Mouse (Mus musculus) kidney, postnatal 4 days (tissue): Measurements from ENCODE around the gene Ntf5.

ENCODE experiments used
- DNase-seq, 2 experiments: peaks; one replicate each; pipeline ENCODE4 v3.0.0; 2021; ENCODE audit warnings: mixed read lengths in 2 of 2

Ntf5 gene

DNA sequence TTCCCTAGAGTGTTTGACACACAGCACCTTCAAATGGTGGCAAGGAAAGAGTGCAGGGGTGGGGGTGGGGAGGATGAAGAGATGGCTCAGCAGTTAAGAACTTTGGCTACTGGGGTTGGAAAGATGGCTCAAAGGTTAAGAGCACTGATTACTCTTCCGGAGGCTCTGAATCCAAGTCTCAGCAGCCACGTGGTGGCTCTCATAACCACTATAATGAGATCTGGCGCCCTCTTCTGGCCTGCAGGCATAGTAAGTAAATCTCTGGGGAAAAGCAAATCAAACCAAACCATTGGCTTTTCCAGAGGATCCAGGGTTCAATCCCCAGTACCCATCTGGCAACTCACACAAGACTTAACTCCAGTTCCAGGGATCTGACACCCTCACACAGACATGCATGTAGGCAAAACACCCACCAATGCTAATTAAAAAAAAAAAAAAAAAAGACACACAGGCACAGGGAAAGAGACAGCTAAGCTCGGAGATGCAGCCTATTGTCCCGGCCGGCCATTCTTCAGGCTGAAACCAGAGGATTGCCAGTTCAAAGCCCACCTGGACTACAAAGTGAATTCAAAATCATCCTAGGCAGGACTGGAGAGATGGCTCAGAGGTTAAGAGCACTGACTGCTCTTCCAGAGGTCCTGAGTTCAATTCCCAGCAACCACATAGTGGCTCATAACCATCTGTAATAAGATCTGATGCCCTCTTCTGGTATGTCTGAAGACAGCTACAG is 9.8 kb upstream of the Ntf5 start:
- peak; percentile 85 to 87 for DNase-seq

DNA sequence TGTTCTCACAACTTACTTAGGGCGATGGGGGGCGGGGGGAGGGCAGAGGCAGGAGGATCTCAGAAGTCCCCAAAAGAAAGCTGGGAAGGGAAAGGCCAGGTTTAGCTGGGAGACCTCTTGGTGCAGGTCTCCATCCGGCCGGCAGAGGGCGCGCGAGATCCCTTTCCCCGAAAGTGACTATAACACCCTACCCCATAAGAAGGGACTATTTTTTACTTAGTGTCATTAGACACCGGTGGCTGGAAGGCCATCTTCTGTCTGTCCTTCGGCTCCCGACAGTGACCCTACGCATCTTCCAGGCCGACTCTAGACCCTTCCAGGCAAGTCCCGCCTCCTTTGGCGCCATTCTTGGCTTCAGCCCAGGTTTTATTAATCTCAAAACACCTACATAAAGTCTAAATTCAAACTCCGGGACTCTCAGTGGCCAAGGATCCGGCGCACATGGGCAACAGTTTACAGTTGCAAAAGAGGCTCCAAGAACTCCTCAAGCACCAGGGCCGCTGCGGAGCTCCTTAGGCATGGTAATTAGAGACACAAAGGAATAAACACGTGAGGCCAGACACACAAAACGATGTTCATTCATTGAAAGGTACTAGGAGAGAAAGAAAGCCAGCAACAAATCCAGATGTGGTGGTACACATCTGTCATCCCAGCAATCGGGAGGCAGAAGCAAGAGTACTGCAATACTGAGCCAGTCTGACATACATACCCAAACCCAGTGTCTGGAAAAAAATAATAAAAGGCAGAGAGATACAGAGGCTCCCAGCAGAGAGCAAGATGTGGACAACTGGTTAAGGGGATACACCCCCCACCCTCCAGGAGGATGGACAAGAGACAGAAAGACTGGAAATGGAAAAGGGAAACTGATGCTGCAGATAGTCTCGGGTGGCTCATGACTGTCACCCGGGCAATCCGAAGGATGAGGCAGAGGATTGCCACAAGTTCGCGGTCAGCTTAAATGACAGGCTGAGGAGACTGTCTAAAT is 8.1 kb upstream of the Ntf5 start, which contains the start of gene Kcna7:
TSS of gene Kcna7 (plus strand) at position 563 of the 985 bp plus-strand sequence.
- DNase-seq: peak; percentile 87 to 88

DNA sequence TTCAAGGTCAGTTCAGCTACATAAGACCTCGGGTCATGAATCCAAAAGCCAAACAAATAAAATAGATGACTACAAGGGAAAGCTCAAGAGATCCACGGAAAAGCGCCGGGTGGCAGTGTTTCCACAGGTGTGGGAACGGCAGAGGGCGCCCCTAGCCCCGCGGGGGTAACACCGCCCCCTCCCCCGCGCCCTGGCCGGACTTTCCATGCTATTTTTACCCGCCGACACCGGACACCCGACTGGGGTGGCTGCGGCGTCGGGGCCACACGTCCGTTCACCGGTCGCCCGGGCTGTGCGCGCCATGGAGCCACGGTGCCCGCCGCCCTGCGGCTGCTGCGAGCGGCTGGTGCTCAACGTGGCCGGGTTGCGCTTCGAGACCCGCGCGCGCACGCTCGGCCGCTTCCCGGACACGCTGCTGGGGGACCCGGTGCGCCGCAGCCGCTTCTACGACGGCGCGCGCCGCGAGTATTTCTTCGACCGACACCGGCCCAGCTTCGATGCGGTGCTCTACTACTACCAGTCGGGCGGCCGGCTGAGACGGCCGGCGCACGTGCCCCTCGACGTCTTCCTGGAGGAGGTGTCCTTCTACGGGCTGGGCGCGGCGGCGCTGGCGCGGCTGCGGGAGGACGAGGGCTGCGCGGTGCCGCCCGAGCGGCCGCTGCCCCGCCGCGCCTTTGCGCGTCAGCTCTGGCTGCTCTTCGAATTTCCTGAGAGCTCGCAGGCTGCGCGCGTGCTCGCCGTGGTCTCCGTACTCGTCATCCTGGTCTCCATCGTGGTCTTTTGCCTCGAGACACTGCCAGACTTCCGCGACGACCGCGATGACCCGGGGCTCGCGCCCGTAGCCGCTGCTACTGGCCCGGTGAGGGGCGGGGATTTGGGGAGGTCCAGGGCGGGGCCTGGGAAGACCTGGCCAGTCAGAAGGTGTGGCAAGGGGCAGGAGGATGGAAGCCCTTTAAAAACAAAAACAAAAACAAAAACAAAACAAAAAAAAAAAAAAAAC is 7.0 kb upstream of the Ntf5 start:
- peak; percentile 43 to 52 for DNase-seq

DNA sequence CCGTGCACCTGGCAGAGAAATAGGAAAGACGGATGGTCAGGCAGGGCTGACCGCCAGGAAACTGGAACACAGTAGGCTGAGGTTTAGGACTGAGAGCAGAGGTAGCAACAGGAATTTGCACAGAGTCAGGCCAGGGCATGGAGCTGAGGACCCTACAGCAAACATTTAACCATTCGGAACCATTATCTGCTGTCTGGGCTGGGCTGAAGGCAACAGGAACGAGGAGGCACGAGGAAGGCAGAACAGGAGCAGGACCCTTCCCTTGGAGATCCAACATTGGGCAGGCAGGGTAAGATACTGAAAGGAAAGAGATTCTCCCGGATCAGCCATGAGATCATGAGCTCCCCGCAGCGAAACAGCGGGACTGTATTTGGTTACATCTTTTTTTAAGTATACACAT is 5.7 kb upstream of the Ntf5 start:
- no peak for DNase-seq

DNA sequence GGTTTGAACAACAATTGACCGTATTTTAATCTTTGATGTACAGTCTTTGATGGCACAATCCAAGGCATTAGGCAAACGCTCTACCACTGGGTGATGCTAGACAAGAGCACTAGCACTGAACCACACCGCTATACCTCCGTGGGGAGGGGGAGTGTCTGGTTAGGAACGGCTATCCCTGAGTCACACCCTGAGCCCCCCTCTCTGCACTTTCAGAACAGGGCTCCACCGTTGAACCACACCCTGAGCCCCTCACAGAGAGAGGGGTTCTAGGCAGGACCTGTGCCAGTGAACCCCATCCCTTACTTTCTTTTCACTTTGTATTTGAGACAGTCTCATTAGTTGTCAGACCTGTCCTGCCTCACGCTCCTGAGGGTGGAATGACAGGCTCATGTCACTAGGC is 5.1 kb upstream of the Ntf5 start:
- no peak for DNase-seq

DNA sequence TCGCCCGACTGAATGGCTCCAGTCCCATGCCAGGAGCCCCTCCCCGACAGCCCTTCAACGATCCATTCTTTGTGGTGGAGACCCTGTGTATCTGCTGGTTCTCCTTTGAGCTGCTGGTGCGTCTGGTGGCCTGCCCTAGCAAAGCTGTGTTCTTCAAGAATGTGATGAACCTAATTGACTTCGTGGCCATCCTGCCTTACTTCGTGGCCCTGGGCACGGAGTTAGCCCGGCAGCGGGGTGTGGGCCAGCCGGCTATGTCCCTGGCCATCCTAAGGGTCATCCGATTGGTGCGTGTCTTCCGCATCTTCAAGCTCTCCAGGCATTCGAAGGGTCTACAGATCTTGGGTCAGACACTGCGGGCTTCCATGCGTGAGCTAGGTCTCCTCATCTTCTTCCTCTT is 4.5 kb upstream of the Ntf5 start:
- DNase-seq: no peak

DNA sequence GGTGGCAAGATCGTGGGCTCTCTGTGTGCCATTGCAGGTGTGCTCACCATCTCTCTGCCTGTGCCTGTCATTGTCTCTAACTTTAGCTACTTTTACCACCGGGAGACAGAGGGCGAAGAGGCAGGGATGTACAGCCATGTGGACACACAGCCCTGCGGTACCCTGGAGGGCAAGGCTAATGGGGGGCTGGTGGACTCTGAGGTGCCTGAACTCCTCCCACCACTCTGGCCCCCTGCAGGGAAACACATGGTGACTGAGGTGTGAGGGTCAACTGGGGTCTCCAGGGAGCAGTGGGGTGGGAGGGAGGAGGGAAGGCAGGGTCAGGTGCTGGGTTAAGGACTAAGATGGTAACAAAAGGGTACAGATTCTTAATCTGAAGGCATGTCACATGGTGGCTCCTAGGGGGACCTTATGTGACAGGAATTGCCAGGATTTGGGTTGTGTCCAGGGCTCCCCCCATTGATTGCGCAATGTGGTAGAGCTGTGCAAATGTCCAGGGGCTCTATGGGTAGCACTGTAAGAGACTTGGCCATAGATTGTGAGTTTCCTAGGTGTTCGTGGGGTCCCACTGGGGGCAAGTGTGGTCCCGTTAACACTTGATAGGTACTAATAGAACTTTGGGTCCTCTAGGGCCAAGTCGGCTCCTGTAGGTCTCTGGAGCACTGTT is 3.9 kb upstream of the Ntf5 start:
- no peak for DNase-seq

DNA sequence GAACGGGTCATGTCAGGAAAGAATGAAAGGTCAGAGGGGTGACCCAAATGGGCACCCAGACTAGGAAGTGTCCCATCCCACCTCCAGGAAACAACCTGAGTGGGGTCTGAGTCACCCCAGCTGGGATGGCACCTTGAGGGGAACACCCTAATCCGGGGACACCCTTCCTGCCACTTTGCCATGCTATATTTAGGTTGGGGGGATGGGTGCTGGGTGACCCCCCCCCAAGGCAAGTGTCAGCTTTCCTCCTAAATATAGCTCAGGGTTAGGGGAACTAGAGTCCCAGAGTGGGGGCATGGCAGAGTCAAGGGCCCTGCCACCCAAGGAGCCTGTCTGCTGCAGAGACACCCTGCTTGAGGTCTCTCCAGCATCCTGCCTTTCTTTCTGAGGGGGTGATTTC is 1.1 kb upstream of the Ntf5 start:
- DNase-seq: no peak

DNA sequence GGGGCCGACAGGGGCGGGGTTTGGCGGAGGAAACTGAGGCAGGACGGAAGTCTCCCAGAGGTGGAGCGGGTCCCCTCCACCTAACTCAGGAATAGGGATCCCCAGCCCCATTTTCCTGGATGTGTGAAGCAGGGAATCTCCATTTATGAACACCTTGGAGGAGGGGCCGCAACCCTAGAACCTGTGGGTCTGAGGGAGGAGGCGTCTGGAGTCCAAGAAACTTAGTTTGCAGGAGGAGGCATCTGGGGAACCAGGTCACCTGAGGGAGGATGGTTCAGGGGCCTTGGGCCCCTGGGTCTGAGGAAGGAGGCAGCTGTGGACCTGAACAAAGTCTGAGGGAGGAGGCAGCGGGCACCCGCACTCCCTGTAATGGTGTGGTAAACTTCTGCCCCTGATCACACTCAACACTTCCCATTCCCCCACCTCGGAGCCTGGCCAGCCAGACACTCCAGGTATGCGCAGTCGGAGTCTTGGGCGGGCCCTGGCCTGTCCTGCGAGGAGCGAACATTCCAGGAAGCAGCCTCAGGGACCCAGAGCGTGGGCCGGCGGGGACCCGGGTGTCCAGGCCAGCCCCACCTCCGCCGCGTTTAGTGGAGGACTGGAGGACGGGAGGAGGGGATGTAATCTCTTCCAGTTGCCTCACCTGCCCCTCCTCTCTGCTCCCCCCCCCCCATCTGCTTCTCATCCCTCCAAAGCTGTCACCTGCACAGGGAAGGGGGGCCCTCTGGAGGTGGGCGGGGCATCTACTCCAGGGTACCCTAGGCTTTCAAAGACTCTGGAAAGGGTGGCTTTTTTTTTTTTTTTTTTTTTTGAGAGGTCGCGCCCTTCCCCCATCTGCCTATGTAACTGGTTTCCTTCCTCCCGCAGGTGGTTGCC is 607 bp downstream of the Ntf5 start:
- DNase-seq: peak; percentile 41 to 60

DNA sequence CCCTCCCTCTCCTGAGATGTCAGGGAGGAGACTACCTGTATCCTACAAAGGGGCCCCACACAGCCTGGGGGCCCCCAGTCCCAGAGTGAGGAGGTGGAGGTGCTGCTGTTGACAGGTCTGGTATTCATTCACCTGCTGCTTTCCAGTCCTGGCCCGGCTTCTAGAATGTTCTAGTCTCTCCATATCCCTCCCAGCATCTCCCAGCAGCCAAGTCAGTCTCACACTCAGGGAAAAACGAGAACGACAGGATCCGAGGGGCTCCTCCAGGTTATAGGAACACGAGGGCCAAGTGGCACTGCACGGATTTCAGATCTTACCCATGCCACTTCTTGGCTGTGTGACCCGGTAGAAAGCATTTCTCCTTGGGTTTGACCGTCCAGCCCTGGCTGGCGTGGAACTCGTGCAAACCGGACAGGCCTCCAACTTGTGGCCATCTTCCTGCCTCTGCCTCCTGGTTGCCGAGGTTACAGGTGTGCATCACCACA is 1.3 kb downstream of the Ntf5 start:
- no peak for DNase-seq

DNA sequence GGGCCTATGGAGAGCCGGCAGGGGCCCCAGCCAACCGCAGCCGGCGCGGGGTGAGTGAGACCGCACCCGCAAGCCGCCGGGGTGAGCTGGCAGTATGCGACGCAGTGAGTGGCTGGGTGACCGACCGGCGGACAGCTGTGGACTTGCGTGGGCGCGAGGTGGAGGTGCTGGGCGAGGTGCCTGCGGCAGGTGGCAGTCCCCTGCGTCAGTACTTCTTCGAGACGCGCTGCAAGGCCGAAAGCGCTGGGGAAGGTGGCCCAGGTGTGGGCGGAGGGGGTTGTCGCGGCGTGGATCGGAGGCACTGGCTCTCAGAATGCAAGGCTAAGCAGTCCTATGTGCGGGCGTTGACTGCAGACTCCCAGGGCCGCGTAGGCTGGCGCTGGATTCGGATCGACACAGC is 2.1 kb downstream of the Ntf5 start:
- DNase-seq: peak in 1 of 2 experiments; percentile 31

DNA sequence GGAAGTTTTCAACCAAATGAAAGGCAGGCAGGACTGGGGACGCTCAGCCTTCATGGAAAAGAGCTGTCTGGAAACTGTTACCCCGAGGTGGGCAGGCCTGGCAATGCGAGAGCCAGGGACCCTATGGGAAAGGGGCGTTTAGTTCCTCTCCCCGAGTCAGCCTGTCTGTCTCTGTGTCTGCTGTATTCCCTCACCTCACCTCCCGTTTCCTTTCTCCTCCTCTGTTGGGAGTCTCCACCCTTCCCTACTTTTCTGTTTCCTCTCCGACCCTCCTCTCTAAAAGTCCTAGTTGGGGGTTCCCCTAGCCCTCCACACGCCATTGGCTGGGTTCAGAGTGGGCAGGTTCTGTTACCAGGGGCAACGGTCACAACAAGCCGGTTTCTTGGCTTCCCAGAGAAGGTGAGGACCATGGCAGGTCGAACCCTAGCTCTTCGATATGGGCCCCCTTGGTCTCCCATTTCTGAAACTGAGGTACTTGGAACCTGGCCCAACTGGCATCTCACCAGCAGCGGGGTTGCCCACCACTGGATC is 4.5 kb downstream of the Ntf5 start:
- DNase-seq: peak; percentile 22 to 25

DNA sequence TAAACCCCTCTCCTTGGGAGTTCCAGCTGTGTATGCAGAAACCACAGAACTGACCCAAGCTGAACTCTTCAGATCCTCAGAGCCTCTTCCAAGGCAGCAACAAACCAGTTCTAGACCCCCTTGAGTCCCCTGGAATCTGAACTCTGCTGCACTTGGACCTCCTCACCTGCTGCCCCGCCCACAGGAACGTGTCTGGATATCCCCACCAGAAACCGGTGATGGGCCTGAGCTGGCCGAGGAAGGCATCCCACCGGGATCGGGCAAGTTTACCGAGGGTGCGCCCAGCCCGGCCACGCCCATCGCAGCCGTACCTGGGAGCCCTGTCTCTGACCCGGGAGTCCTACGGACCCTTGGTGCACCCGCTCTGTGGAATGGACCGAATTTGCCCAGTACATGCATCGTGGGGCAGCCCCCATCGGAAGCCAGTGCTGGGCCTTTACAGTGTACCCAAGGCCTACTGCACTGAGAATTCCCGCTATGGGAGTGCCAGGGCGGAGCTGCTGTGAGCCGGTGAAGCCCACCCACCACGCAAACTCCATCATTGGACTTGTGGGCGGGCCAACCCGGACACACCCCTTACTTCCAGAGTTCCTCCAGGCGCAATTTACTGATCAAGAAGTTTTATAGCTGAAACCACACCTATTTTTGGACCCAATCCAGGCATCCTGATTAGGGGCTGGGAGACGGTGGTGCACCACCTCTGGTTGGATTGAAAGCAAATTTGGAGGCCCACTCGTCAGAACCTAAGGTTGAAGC is 6.5 kb downstream of the Ntf5 start:
- DNase-seq: peak in 1 of 2 experiments; percentile 35

DNA sequence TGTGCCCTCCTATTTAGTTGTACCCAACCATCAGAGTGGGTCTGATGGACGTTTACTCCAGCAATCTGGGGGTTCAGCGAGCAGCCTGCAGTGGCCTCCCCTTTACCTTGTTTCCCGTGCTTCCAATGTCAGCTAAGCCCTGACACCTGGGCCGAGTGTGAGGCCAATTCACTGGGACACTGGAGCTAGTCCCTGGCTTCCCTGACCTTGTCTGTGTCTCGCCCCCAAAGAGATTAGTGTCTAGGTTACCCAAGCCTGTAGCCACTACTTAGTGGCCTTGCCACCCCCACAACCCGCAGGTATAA is 7.1 kb downstream of the Ntf5 start, which contains the start of gene Lhb:
TSS of gene Lhb (plus strand) at position 206 of the 305 bp plus-strand sequence.
- no peak for DNase-seq

DNA sequence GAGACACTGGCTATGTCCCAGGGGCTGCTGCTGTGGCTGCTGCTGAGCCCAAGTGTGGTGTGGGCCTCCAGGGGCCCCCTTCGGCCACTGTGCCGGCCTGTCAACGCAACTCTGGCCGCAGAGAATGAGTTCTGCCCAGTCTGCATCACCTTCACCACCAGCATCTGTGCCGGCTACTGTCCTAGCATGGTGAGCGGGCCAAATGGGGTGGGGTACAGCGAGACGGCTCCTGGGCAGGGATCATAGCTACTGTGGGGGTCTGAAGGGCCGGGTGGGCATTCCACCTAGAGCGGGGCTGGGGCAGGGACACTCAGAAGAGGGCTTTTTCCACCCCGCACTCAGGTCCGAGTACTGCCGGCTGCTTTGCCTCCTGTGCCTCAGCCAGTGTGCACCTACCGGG is 7.7 kb downstream of the Ntf5 start:
- DNase-seq: no peak

DNA sequence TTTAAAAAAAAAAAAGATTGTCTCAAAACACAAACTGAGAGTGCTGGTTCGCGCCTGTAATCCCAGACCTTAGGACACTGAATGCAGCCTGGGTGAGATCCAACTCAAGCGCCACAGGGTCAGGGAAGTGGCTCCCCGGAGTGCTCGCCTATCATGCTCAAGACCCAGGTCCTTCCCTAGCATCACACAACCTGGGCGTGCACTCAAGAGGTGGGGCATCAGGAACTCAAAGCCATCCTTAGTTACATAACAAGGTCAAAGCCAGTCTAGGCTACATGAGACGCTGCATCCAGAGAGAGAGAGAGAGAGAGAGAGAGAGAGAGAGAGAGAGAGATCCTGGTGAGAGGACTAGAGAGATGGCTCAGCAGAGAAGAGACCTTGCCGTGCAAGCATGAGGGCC is 13.1 kb downstream of the Ntf5 start:
- no peak for DNase-seq

DNA sequence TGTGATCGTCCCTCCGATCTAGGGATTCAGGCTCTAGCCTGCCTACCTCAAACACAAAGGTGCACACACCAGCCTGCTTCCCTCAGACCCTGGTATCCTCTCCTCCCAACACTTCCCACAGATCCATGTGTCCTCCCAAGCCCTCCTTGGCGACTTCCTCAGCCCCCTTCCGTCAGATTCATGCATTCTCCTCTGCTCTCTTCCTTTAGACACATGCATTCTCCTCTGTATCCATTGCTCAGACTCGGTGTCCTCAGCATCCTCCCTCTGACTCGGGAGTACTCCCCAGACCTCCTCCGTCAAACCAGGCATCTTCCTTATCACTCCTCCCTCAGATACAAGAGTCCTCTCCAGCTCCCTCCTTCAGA is 20.3 kb downstream of the Ntf5 start:
- no peak for DNase-seq

DNA sequence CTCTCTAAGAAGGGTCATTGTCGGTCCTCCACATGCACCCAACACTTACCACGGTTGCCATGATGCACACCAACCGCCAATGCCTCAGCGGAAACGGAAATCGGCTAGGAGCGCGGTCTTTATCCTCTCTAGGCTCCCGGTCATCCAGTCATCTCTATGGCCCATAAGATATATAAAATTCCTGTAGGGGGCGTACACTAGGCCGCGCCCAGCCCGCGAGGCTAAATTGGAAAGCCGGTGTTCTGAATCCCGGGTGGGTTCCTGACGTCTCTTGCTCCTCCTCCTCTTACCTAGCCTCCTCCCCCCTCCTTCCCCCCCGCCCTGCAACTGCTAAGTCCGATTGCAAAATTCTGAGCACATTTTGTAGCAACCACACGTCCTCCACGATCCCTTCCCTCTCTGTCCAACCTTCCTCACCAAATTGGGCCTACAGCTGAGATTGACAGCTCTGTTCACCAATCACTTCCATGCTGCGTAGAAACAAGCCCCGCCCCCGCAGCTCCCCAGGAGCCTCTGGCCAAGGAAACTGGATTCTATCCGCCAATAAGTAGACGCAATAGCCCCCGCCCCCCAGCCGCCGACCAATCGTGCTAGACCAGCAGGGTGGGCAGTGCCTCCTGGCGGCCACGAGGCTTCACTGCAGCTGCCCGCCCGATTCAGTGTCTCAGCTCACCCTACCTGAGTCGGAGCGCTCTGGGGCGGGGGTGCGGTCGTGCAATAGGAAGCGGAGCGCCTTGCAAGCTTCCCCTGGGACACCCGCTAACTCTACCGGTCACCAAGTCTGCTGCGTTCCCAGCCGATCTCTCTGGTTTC is 20.9 kb downstream of the Ntf5 start, which contains the start of gene Gys1:
TSS of gene Gys1 (plus strand) at position 642 of the 813 bp plus-strand sequence.
- DNase-seq: peak; percentile 100

DNA sequence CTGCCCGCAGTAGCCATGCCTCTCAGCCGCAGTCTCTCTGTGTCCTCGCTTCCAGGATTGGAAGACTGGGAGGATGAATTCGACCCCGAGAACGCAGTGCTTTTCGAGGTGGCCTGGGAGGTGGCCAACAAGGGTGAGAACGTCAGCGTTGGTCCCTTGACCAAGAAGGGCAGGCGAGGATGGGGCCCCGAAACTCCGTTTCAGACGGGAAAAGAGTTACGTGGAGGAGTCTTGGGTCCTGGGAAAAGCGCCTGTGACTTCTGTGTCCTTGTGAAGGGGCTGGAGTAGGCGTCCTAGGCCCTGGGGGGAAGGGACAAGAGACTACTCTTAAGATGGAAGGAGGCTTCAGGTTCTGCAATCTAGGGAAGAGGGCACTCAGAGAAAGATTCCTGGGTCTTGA is 21.5 kb downstream of the Ntf5 start:
- DNase-seq: no peak
